Mouse (Mus musculus): ENCODE measurements around the gene Spa17. TPM values are rescaled to one million over a fixed set of nuclear protein-coding genes. Genes with fewer than 3 reads are reported as not detected.

The Spa17 gene
- total and polyA plus RNA-seq, 3 experiments: 0.46 to 2.6 TPM; not detected in 1

DNA sequence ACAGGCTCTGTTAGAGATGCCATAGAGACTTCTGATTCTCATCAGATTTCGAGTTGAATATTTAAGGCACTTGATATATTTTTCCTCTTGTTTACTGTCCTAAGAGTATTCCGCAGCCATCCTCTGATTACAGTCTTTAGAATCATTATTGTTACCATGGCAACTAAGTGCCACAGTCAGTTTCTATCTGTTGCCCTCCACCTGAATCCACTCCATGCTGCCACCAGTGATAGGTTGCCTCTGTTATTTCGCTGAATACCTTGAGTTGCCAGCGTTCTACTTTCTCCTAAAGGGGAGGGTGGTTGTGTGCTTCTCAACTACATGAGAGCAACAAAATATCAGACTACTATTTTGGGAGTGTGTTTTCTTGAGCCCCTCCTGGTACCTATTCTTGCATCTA lies 26.8 kb downstream of the Spa17 start:
- DNase-seq (ENCODE audit: low read depth, low spot score): no peak
- Histone ChIP-seq H3K4me1 (ENCODE audit: control insufficient read depth in 1 of 2, insufficient read depth in 2 of 2, low read length in 2 of 2) (no peaks in the 10 kb centered on the region), H3K27ac (ENCODE audit: control insufficient read depth, low read depth, low read length) (no peak overlapping the region), H3K4me3 (ENCODE audit: control insufficient read depth in 1 of 2, insufficient read depth in 1 of 2, low read depth in 2 of 2, low read length in 2 of 2) (no peak overlapping the region), H3K9ac (ENCODE audit: control insufficient read depth, low read depth, low read length, poor library complexity, severe bottlenecking) (no peak overlapping the region), H3K79me2 (ENCODE audit: control insufficient read depth, insufficient read depth, low read length, poor library complexity) (no peaks in the 10 kb centered on the region), H3K9me3 (replicated peaks; ENCODE audit: insufficient read depth, low read length) (no peaks in the 10 kb centered on the region; the same call in 1 of the 2 replicates), H3K27me3 (ENCODE audit: control insufficient read depth in 1 of 2, insufficient read depth in 2 of 2, low read length in 2 of 2) (no peaks in the 10 kb centered on the region), H3K36me3 (ENCODE audit: control insufficient read depth in 1 of 2, insufficient read depth in 2 of 2, low read length in 2 of 2) (no peaks in the 10 kb centered on the region)
- no peak for TF ChIP-seq CHD1 (IDR thresholded peaks at IDR 0.05; ENCODE audit: low read depth, low read length)

DNA sequence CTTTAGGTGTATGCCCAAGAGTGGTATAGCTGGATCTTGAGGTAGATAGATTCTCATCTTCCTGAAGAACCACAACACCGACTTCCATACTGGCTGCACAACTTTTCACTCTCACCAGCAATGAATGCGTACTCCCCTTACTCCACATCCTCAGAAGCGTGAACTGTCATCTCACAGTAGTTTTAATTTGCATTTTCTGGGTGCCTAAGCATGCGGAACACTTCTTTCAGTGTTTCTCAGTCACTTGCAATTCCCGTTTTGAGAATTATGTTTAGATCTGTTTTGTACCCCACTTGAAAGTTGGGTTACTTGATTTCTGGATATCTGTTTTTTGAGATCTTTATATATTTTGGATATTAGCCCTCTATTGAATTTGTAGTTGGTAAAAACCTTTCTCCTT lies 29.9 kb downstream of the Spa17 start:
- H3K79me2 ChIP-seq (ENCODE audit: control insufficient read depth, insufficient read depth, low read length, poor library complexity): no peaks in the 10 kb centered on the region
- no peak overlapping the region for H3K9ac ChIP-seq (ENCODE audit: control insufficient read depth, low read depth, low read length, poor library complexity, severe bottlenecking)
- H3K9me3 ChIP-seq (replicated peaks; ENCODE audit: insufficient read depth, low read length): no peaks in the 10 kb centered on the region
- no peak for DNase-seq (ENCODE audit: low read depth, low spot score)
- H3K27me3 ChIP-seq (ENCODE audit: control insufficient read depth in 1 of 2, insufficient read depth in 2 of 2, low read length in 2 of 2): no peaks in the 10 kb centered on the region
- no peak overlapping the region for H3K27ac ChIP-seq (ENCODE audit: control insufficient read depth, low read depth, low read length)
- TF ChIP-seq KAT2A (conservative IDR thresholded peaks at IDR 0.05; ENCODE audit: low read depth, low read length) (no peak), GABPA (IDR thresholded peaks at IDR 0.05; ENCODE audit: low read depth, low read length) (no peak), ELF1 (IDR thresholded peaks at IDR 0.05; ENCODE audit: low read depth, low read length) (no peak), ZKSCAN1 (IDR thresholded peaks at IDR 0.05; ENCODE audit: low read depth, low read length) (no peak), POLR2AphosphoS5 (IDR thresholded peaks at IDR 0.05; ENCODE audit: borderline replicate concordance, low read depth, low read length) (no peak), GATA1 (IDR thresholded peaks at IDR 0.05; ENCODE audit: low read depth, low read length) (no peak), SIN3A (IDR thresholded peaks at IDR 0.05; ENCODE audit: low read length) (no peak), RCOR1 (IDR thresholded peaks at IDR 0.05; ENCODE audit: low read depth, low read length) (no peak), MEF2A (IDR thresholded peaks at IDR 0.05; ENCODE audit: extremely low read depth, insufficient replicate concordance, low read depth, low read length, poor library complexity, severe bottlenecking) (no peak), USF1 (IDR thresholded peaks at IDR 0.05; ENCODE audit: low read depth, low read length) (no peak), UBTF (IDR thresholded peaks at IDR 0.05; ENCODE audit: borderline replicate concordance, insufficient read depth, low read depth, low read length) (no peak), BHLHE40 (IDR thresholded peaks at IDR 0.05; ENCODE audit: borderline replicate concordance, low read depth, low read length) (no peak), E2F4 (IDR thresholded peaks at IDR 0.05; ENCODE audit: borderline replicate concordance, low read depth, low read length) (no peak), TCF12 (IDR thresholded peaks at IDR 0.05; ENCODE audit: low read depth, low read length) (no peak), HCFC1 (IDR thresholded peaks at IDR 0.05; ENCODE audit: low read depth, low read length) (no peak), CTCF (IDR thresholded peaks at IDR 0.05 in 2 of 3, conservative IDR thresholded peaks at IDR 0.05 in 1 of 3; ENCODE audit: control insufficient read depth in 1 of 3, insufficient read depth in 1 of 3, low read depth in 2 of 3, low read length in 3 of 3, poor library complexity in 1 of 3, severe bottlenecking in 1 of 3) (no peak), TAL1 (IDR thresholded peaks at IDR 0.05; ENCODE audit: low read length) (no peak)
- no peaks in the 10 kb centered on the region for H3K36me3 ChIP-seq (ENCODE audit: control insufficient read depth in 1 of 2, insufficient read depth in 2 of 2, low read length in 2 of 2)
- no peaks in the 10 kb centered on the region for H3K4me1 ChIP-seq (ENCODE audit: control insufficient read depth in 1 of 2, insufficient read depth in 2 of 2, low read length in 2 of 2)
- H3K4me3 ChIP-seq (ENCODE audit: control insufficient read depth in 1 of 2, insufficient read depth in 1 of 2, low read depth in 2 of 2, low read length in 2 of 2): no peak overlapping the region
